ENCODE assay signal across 12 mouse cellular contexts in genomic region chr5:122514127-122514521, GRCm38 (mm10). TPM values are rescaled to one million over a fixed set of nuclear protein-coding genes. Genes with fewer than 3 reads are reported as not detected.
DNase-seq lines count a peak whose midpoint lies in the region; ATAC-seq and TF ChIP-seq lines count a peak whose summit lies in the region.
"Had no signal": no experiment of that assay in that cellular context is flagged by ENCODE, and none has a peak within 500 bp of the region (broad histone marks: within the 10 kb centered on the region; RNA-seq: fewer than 3 reads in every experiment).

No protein-coding gene starts in this region.

- H3K4me1 ChIP-seq in heart, embryonic 11.5 days (ENCODE audit: control insufficient read depth, insufficient read depth, low read length), result peaks cover 56% of the 10 kb centered on the region
- peaks cover 91% of the 10 kb centered on the region for H3K4me1 ChIP-seq in E14TG2a.4 (replicated peaks; ENCODE audit: low read depth, low read length)

- DNase-seq in heart, adult 9 months (ENCODE audit: low spot score in 2 of 2), result no peak
- DNase-seq in adrenal gland, adult 2 months, result no peak
- no peak for DNase-seq in natural killer cell, adult 2 months (ENCODE audit: low spot score in 2 of 2)
- DNase-seq in lung, adult 18-20 months, result no peak
- DNase-seq: cerebellum, postnatal 36 days; gastrocnemius, postnatal 14 days had no signal

- 0 out of 2 replicates have a peak overlapping the region, but pooled peaks have one; percentile 16 for H3K9ac ChIP-seq in heart, embryonic 11.5 days (ENCODE audit: low read depth, low read length)

- no peak for ATAC-seq in heart, embryonic 11.5 days (replicated peaks; ENCODE audit: insufficient number of reproducible peaks, low FRiP score, low TSS enrichment)
- ATAC-seq in granulocyte monocyte progenitor cell, adult 5-6 weeks (replicated peaks; ENCODE audit: poor library complexity, severe bottlenecking), result peak; percentile 47; the same call in 1 of the 2 replicates
- ATAC-seq in megakaryocyte, adult 5-6 weeks (ENCODE audit: poor library complexity, severe bottlenecking), result peak; percentile 40; the same call in 1 of the 2 replicates

- no peak overlapping the region for H3K4me3 ChIP-seq in heart, embryonic 11.5 days (ENCODE audit: low read depth, low read length)
- H3K4me3 ChIP-seq in E14TG2a.4 (replicated peaks; ENCODE audit: low read length), result peak overlapping the region; percentile 47
- H3K4me3 ChIP-seq: megakaryocyte, embryonic 14.5 days had no signal

- no peak overlapping the region for H3K27ac ChIP-seq in heart, embryonic 11.5 days (ENCODE audit: low read depth, low read length)

- H3K9me3 ChIP-seq in heart, embryonic 11.5 days (replicated peaks; ENCODE audit: control insufficient read depth, low read length), result no peaks in the 10 kb centered on the region
- H3K9me3 ChIP-seq in E14TG2a.4 (ENCODE audit: low read length), result no peaks in the 10 kb centered on the region

- TF ChIP-seq CTCF in E14TG2a.4 (conservative IDR thresholded peaks at IDR 0.05; ENCODE audit: low read length), result no peak

- 42% methylated on average over 8 of the region's 8 CpGs for WGBS in heart, embryonic 11.5 days (ENCODE audit: insufficient replicate concordance)

- no peaks in the 10 kb centered on the region for H3K27me3 ChIP-seq in heart, embryonic 11.5 days (ENCODE audit: control insufficient read depth, insufficient read depth, low read length)
- no peaks in the 10 kb centered on the region for H3K27me3 ChIP-seq in E14TG2a.4 (ENCODE audit: insufficient read depth, low read length)
- H3K27me3 ChIP-seq: CH12.LX had no signal

- no peaks in the 10 kb centered on the region for H3K36me3 ChIP-seq in heart, embryonic 11.5 days (ENCODE audit: control insufficient read depth, insufficient read depth, low read length)
- no peaks in the 10 kb centered on the region for H3K36me3 ChIP-seq in E14TG2a.4 (ENCODE audit: insufficient read depth, low read length)

- peak overlapping the region; percentile 32 for H3K4me2 ChIP-seq in heart, embryonic 11.5 days

RNA-seq across cellular contexts. Expression of gene Atp2a2, which starts 12.1 kb away (rescaled TPM):
- polyA plus RNA-seq in heart, embryonic 11.5 days (2014; fragmentation: Nextera tagmentation; extraction: Ambion mirVana), result 255 and 272 TPM in 2 replicates
- 71.0 and 77.6 TPM in 2 replicates for total RNA-seq in granulocyte monocyte progenitor cell, adult 5-6 weeks (2014; fragmentation: Nextera tagmentation)
- 112 and 118 TPM in 2 replicates for total RNA-seq in granulocyte monocyte progenitor cell, adult 5-6 weeks (2017)
- 47.1 and 47.5 TPM in 2 replicates for total RNA-seq in megakaryocyte, adult 5-6 weeks (2015)
- total RNA-seq in megakaryocyte, adult 5-6 weeks (2017), result 65.0 and 65.8 TPM in 2 replicates
- 100 to 1,000 TPM; 159 to 186 TPM for total RNA-seq in adrenal gland, adult 2 months (2021)
- 50.5 and 66.8 TPM in 2 replicates for polyA plus RNA-seq in adrenal gland, adult 2 months (2012; rRNA removed)
